Mouse (Mus musculus): Measurements from ENCODE around the gene Zcchc17. TPM values are rescaled to one million over a fixed set of nuclear protein-coding genes. Genes with fewer than 3 reads are reported as not detected.

Zcchc17 gene
- polyA plus RNA-seq, 3 experiments from 2014 or later = 69.3 to 84.5 (median 79.9) TPM

DNA sequence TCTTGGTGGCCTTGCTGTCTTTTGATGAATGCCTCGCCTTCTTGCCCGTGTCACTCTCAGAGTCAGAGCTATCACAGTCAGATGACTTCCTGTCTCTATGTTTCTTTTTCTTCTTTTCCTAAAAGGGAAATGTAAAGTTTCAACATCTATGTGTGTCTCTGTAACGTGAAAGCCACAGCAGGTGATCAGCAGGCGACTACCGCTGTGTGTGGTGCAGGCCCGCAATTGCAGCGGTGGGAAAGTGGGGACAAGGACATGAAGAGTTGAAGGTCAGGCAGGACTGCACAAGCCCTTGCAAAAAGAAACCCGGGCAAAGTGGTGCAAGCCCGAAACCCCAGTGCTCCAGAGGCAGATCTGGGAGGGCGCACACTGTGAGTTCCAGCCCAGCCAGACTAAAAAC is 43.1 kb downstream of the Zcchc17 start:
- peak; percentile 48 for ATAC-seq

DNA sequence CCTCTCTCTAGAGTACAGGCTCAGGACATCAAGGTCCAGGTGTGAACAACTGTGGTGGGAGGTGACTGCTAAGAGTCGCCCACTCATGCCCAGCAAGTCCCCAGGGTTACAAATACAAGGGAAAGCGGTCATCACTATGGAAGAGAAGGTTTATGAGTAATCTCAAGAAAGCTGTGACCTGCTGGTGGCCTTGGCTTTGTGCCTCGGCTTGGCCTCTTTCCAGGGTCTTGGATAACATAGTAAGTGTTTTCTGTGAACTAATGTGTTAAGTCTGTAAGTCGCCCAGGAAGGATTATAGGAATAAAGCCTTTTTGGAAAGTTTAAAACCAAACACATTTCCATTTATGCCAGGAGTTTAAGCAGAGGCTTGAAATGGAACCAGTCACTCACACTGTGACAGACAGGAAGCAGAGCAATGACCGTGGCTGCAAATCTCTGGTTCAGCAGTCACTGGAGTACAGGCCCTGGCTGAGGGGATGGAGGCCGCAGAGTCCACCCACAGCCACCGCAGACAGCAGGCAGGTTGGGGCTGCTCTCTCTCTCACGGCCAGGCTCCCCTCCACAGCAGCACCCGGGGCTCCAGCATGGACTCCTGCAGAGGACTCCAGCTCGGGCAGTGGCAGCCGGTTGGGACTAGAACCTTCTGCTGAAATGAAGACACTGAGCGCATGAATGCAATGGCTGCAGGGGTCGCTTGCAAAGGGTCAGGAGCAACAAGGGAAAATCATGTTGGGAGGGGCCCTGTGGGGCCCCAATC is 43.8 kb downstream of the Zcchc17 start:
- no peak for ATAC-seq

DNA sequence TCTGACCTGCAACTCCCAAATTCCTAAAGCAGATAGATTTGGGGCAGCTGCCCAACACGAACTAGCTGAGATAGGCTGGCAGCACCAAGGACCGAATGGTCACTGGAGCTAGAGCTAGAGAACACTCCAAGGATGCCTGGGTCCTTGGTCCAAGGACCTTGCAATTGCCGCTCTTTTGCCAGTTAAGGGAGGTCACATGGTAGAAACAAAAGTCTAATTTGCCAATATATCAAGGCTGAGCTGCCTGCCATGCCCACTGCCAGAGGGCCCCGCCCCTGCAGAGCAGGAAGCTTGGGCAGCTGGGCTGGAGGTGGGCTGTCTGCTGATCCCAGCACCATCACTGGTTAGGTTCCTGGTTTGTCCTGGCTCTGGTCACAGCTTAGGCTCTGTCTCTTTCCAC is 46.2 kb downstream of the Zcchc17 start:
- no peak for ATAC-seq

DNA sequence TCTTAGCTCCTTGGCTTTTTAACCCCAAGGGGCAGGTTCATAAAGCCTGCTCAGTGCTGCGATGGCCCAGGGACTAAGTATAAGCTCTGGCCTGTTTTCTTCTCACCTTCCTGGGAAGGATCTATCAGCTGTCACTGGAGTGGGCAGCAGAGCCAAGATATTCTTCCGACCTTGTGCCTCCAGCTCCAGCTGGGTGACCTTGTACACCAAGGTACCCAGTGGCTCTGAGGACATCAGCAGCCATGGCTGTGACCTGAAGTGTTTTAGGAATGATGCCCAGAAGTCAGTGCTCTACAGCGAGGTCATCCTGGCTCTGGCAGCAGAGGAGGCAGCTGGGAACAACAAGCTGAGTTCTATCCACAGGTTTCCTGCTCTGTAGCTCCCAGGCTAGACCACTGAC is 47.2 kb downstream of the Zcchc17 start:
- ATAC-seq = no peak

DNA sequence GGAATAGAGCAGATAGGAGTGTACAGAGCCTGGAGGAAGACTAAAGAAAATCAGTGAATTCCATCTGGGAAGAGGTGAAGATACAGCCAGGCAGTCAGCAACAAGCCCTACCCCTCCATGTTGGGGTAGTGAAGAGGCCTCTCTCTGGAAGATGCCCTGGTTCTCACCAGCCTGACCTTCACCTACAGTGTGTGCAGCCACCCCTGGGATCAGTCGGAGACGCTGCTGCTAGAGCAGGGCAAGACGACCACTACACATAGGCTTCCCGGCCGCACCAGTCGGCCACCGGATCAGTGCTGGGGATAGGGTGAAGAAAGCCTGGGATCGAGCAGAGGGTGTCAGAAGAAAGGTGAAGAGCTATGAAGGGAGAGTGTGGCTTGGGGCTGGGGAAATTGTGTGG is 50.5 kb downstream of the Zcchc17 start:
- ATAC-seq = no peak

DNA sequence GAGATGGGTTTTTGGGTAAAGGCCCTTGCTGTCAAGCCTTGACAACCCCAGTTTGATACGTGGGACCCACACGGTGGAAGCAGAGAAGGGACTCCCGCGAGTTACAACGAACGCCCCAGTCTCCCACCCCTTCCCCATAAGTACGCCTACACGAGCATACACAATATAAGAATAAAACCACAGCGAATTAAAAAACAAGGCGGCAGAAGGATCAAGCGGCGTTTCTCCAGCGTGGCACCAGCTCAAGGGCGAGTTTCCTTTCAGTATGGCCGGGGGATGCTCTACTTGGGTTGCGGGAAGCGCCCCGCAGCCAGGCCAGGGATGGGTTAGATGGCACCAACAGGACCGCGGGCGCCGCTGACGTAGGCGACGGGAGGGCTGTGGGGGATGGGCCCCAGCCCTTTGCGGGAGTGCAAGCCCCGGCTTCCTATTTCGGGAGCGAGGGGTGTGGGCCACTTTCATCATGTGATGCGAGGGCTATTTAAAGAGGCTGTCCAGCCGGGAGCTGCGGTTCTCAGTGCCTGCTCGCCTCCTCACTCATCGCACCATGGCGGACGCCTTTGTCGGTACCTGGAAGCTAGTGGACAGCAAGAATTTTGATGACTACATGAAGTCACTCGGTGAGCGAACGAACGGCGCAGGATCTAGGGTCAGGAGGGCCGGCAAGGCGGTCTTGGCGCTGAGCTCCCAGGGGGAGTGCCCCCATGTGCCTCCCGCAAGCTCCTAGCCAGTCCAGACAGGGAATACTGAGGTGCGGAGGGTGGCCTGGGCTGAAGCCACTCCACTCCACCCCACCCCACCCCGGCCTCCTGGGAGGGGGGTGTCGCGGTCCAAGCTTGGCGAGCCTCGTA is 51.3 kb downstream of the Zcchc17 start, which contains the start of the genes Fabp3 and Gm10570:
Fabp3 (plus strand) TSS at position 365 of the 851 bp plus-strand sequence.
Gm10570 (minus strand) TSS at position 444 of the 851 bp plus-strand sequence.
- ATAC-seq = no peak

DNA sequence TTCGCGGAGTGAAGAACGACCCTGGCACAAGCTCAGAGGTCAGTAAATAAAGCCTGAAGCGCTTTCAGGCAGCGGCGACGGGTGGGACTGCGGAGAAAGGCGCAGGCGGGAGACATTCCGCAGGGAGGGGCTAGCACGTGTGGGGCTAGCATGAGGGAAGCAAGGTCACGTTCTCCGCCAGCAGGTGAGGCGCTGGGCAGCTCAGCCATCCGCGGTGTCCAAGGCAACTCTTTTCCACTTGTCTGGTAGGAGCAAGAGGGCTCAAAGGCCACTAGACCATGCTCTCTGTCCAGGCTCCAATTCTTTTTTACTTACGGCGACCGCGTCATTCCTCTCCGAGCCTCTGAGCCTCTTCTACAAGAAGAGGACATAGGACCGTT is 51.9 kb downstream of the Zcchc17 start:
- ATAC-seq = no peak

DNA sequence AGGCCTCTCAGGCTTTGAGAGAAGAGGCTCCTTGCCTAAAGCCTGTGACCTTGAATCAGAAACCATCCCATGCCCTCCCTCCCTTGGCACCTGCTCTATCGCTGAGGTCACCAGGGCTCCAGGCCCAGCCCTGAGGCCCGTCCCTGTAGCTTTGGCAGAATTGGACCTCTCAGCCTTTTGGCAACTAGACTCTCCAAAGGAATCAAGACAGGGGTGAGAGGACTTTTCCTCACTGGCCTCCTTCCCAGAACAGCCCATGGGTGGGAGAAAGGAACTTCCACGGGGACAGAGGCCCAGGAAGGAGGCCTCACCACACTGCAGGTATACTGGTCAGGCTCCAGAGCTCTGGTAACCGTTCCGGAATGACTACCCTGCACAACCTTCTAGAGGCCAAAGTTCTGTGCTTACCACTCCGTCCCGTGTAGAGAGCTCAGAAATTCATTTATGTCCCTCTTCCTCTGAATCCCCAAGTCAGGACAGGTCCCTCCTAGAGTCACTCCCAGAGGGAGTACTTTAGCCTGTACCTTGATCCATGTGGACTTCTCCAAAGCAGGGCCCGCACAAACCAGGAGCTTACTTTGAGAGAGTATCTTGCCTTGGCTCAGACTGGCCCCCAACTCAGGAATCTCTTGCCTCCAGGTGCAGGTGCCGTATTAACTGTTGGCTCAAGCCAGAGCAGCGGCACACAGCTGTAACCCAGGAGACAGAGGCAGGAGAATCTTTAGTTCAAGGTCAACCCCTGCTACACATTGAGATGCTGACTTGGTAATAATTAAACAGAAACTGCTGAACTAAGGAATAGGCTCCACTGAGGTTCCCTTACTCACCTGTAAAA is 52.7 kb downstream of the Zcchc17 start:
- no peak for ATAC-seq

DNA sequence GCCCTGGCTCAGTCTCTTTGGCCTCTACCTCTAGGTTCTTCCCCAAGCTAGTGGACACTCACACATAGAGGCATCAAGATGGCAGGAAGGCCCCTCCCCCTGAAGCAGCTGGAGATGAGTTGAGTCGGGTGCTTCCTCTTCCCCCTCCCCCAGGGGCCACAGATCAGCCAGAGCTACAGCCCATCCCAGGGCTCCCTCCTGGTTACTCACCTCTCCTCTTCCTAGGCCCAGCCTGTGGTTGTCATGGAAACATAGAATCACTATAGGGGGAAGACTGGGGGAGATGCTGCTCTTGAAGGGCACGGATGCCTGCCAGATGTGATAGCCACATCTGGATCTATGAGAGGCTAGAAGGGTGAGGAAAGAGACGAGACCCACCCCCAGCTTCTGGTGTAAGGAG is 55.0 kb downstream of the Zcchc17 start:
- no peak for ATAC-seq

DNA sequence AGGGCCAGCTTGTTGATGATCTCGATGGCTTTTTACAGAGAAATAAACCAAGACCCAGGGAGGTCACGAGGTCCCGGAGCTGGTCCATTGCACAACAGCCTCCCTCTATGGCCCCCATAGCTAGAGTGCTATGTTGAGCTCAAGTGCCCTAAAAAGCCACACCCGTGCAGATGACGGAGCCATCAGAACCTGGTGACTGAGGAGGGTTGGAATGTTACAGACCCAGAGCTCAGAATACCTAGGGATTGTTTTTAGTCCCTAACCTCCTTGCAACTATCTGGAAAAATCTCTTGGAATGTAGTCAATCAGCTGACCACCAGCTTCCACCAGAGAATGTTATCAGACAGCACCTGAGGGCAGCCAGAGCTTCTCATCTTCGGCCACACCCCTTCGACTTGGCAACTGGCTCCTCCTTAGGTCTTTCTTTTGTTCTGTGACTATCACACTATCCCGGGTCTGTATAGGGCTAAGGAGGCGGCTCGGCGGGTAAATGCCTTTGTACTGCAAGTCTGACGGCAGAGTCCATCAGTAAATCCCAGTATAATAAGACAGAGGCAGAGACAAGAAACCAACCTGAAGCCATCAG is 57.4 kb downstream of the Zcchc17 start:
- no peak for ATAC-seq

DNA sequence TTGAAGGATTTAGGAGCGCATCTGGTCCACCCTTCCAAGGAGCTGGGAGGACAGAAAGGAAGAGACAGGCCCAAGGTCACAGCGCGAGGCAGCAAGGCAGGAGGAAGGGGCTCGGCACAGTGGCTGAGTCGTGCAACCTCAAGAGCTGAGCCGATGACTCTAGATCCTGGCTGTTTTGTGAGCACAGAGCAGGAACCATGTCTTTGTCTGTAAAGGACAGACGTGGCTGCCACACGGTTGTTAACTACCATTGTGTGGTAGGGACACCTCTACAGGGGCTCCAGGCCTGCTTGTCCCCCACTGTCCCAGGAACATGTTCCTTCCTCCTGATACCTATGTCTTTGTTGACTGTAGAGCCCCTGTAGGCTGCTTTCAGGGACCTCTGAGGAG is 60.1 kb downstream of the Zcchc17 start:
- ATAC-seq = no peak

DNA sequence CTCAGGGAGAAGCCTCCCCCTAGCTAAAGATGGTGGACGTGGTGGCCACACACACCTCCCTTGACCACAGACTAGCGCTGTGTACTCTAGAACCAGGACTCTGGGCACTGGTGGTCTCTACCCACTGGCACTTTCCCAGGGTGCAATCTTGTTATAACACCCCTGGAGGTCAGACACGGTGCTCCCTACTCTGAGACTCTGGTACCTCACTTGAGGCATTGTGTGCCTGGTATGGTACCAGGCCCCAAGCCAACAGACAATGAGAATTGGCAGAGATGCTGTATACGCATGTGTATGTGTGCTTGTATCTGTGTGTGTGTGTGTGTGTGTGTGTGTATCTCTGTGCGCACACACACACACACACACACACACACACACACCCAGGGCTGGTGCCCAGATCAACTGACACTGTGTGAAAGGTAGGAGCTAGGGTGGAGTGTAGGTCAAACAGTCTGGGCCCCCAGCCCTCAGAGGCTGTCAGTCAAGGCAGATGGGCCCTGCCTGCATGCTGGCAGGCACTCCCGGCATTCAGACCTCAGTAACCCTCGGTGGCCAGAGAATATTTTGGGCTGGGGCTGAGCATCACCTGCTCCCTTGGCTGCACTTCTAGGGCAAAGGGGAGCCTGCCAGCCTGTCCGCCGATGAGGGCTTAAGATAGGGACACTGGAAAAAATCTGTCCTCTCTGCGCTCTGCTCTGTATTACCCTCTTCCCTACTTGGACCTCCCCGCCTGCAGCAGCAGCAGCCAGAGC is 60.7 kb downstream of the Zcchc17 start:
- no peak for ATAC-seq

DNA sequence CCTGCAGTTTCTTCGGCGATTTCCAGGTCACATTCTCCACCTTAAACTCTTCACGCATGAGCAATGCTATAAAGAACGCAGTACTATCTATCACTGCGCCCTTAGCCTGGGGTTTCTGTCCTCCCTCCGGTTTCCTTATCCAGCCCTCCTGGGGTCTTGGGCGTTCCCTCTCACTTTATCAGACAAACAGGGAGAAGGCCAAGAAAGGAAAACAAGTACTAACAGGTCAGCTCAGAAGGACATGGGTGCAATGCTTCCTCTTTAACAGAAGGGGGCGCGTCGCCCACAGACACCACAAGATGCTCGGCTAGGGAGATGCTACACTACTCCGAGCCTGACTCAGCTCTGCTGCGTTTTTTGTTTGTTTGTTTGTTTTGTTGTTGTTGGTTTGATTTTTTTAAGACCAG is 62.6 kb downstream of the Zcchc17 start:
- ATAC-seq = no peak

DNA sequence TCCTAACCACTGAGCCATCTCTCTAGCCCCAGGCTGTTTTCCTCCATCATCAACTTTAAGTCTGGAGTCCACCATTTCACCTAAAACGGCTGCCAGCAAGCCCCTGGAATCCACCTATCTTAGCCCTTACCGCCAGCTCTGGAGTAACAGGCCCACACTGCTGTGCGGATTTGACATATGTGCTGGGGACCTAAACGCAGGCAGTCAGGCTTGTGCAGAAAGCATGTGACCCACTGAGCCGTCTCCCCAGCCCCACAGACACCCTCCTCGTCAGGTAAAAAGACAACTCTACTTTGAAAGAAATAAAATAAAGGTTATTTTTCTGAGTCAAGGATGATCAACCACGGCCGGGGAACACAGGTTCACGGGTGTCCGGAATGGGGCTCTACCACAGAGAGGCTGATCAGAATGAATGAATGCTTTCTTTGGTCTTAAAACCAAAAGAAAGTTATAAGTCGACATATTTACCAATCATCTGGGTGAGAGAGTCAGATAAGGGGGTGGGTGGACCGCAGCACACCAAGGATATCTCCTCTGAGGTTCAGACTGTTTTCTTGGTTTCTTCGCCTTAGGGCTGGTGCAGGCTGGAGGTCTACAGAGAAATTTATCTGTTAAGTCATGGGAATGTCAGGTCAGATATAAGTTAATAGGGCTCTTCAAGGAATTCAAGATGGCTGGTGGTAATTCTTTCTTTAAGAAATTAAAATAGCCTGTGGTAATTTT is 63.3 kb downstream of the Zcchc17 start:
- ATAC-seq = no peak

DNA sequence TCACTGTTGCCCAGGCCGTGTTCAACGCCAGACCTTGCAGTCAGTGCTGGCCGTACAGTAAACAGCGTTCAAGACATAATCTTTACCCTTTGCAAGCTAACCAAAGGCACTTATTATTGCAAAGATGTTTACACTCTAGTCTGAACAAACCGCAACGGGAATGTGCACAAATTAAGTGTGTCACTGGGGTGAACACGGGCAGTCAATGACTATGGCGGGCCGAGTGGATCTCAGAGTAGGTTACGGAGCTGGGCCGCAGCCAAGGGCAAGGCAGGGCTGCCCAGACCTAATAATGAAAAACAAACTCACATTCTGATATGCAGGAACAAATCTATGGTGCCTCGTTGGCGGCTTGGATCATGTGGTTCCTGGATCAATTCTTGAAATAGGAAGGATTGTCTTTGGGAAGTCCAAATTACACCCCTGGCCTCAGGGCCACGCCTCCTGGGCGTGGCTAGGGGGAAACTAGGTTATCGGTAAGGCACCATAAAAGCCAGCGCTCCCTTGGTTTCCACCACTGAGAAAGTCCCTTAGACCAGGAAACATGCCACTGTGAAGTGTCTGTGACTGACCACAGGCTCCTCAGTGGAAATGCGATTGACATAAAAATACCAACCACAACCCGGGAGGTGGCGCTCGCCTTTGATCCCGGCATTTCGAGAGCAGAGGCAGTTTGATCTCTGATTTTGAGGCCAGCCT is 64.5 kb downstream of the Zcchc17 start:
- ATAC-seq = no peak

DNA sequence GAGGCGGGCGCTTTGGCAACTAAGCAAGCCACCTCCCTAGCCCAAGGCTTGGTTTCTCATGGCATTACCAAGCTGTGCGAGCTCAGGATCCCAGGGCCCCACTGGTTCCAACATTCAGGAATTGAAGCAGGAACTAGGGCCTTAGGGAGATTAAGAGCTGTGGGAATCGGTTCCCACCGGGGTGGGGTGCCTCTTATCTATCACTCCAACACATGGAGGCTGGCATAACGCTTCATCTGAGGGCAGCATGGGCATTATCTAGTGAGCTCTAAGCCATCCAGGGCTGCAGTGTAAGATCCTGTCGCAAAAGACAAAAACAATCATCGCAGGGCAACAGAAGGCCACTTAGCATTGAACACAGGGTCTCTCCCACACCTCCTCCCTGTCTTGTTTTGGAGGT is 65.2 kb downstream of the Zcchc17 start:
- no peak for ATAC-seq

DNA sequence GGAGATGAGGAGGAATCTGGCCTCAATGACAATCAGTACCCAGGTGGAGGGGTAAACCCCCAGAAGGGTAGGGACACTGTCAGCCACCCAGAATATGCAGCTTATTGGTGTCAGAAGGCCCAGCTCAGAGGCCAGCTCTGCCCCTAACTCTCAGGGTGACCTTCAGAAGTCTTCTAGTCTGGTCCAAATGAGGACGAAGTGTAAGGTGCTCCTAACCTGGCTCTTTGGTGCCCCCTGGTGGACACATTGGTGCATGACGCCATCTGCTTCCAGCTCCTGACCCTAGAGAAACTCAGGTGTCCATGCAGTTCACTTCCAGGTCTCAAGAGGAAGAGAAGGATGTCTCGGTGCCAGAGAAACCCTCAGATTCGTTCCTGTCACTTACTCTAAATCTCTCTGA is 67.5 kb downstream of the Zcchc17 start:
- ATAC-seq = no peak

DNA sequence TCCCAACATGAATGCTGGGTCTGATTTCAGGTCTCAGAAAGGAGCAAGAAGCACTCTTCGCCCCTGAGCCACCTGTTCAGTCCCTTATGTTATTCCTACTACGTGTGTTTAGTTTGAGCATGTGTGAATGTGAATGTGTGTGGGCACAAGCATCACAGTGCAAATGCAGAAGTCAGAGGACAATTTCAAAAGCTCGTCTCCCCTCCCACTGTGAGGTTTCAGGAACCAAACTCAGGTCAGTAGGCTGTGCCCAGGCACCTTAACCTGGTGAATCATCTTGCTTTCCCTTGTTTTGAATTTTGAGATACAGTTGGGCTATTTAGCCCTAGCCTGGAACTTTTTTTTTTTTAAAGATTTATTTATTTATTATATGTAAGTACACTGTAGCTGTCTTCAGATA is 69.9 kb downstream of the Zcchc17 start:
- no peak for ATAC-seq

DNA sequence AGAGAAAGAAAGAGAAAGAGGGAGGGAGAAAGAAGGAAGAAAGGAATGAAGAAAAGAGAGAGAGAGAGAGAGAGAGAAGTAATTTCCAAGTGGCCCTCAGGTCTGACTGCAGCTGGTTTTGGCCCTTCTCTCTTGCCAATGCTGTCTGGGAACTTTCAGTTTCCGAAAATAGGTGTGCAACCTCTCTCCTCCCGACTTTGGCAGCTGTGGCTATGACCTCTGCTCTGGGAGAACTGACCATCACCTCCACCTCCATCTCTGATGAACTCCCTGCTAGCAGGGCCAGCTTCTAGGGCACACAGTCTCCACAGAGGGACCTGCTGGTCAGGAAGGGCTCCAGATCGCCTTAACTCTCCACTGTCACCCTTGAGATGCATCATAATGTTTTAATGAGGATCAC is 73.2 kb downstream of the Zcchc17 start:
- ATAC-seq = no peak

DNA sequence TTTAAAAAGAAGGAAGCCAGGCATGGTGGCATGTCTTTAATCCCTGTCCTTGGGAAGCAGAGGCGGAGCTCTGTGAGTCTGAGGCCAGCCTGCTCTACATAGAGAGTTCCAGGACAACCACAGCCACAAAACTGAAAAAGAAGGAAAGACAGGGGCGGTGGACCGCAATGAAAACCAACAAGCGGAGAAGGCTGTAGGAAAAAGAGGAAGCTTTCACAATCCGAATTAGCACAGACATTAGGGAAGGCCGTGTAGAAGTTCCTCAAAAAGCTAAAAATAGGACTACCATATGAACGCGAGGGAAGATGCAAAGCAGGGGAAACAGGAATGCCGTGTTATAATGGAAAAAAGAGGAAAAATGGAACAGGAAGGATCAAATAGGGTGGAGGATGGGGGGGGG is 75.9 kb downstream of the Zcchc17 start:
- ATAC-seq = no peak

DNA sequence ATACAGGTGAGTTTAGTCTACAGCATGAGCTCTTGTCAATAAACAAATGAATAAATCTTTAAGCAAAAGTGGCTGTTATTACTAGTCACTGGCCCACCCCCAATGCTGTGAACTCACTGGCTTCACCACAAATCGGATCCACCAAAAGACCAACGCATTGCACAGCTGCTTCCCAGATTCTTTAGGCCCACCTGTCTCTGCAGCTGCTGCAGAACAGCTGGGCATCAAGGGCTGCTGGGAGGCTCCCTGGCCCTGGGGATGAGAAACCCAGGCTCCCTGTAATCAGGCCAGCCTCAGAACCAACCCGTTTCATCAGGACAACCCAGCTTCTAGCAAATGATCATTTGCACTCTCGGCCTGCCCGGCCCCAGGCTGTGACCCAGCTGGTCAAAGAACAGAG is 76.9 kb downstream of the Zcchc17 start:
- no peak for ATAC-seq
